Mouse (Mus musculus) adrenal gland, postnatal 10 days (tissue): ENCODE measurements around the gene 2310039H08Rik. TPM values are rescaled to one million over a fixed set of nuclear protein-coding genes. Genes with fewer than 3 reads are reported as not detected.

Source experiments
- DNase-seq: peaks from one replicate; pipeline ENCODE4 v3.0.0; 2021; ENCODE audit warnings: mixed read lengths
- long read RNA-seq, 2 experiments: library from polyadenylated mRNA; stranded (forward); transcript quantifications; one replicate each; pipeline ENCODE4 v2.0.0; 2021
- total RNA-seq, 2 experiments: library from RNA; stranded (reverse); gene quantifications; 2 replicates each; pipeline ENCODE4 v1.2.3; 2021

Gene 2310039H08Rik
- 10 to 100 TPM; 68.3 to 72.5 TPM for total RNA-seq
- long read RNA-seq, experiment 1, transcript 2310039H08Rik-201 (1 exons, 762 nt): major isoform, 141 of 141 reads
- long read RNA-seq, experiment 1, partial matches to known transcripts: 0 of 141 reads
- long read RNA-seq, experiment 1, other reads (novel, unspliced or antisense): 0 of 141 reads
- long read RNA-seq, experiment 2, transcript 2310039H08Rik-201 (1 exons, 762 nt): major isoform, 109 of 109 reads
- long read RNA-seq, experiment 2, partial matches to known transcripts: 0 of 109 reads
- long read RNA-seq, experiment 2, other reads (novel, unspliced or antisense): 0 of 109 reads

- DNase-seq: peak; percentile 92
Observed at GRCm38 (mm10) chr17:46772404-46773277, at the start of gene 2310039H08Rik. TSS of gene 2310039H08Rik (plus strand) at chr17:46772635.

- no peak for DNase-seq
Observed at GRCm38 (mm10) chr17:46724477-46725084, 47.9 kb upstream of the 2310039H08Rik start.

- DNase-seq: no peak
Observed at GRCm38 (mm10) chr17:46725273-46725672, 47.2 kb upstream of the 2310039H08Rik start.

GRCm38 (mm10) chr17:46725731-46726645 is 46.4 kb upstream of the 2310039H08Rik start:
- DNase-seq: peak; percentile 45

GRCm38 (mm10) chr17:46727271-46727670 is 45.2 kb upstream of the 2310039H08Rik start:
- DNase-seq: no peak

- DNase-seq: peak; percentile 60
Observed at GRCm38 (mm10) chr17:46728021-46728420, 44.4 kb upstream of the 2310039H08Rik start.

DNA sequence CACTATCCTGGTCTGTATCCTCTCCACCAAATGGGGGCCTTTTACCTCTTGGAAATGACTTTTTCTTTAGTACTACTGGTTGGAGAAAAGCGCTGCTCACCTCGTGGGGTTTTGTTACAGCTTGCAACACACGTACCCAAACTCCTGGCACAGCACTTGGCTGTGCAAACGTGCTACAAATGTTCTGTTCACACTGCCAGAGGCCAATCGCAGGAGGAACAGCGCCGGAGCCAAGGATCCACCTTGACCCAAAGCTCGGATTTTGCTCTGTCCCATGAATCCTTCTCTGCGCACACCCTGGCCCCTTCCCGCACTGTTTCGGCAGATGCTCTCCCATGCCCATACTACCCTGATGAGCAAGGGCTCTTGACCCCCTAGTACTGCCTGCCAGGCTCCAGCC is 43.9 kb upstream of the 2310039H08Rik start:
- peak; percentile 37 for DNase-seq

DNA sequence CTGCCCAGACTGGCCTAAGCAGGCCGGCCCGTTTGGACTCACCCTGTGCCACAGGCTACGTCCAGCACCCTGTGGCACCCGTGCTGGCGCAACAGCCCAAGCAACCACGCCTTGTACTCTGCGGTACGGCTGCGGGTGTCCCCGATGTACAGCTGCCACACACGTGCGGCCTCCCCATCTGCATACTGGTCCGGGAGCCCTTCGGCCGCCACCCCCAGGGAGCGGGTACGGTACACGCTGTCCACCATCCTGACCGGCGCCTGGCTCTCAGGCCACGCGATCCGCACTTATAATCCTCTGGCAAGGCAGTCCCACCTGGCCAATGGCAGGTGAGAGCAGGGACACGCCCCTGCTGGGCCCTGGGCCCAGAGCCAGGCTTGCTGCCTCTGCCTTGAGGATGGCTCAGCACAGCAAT is 43.5 kb upstream of the 2310039H08Rik start, which contains the start of gene Gnmt:
Gene Gnmt (minus strand): TSS at position 265 of the 415 bp plus-strand sequence.
- peak; percentile 51 for DNase-seq

GRCm38 (mm10) chr17:46734055-46734454 is 38.4 kb upstream of the 2310039H08Rik start:
- DNase-seq: no peak

- no peak for DNase-seq
Observed at GRCm38 (mm10) chr17:46735287-46735686, 37.1 kb upstream of the 2310039H08Rik start.

DNA sequence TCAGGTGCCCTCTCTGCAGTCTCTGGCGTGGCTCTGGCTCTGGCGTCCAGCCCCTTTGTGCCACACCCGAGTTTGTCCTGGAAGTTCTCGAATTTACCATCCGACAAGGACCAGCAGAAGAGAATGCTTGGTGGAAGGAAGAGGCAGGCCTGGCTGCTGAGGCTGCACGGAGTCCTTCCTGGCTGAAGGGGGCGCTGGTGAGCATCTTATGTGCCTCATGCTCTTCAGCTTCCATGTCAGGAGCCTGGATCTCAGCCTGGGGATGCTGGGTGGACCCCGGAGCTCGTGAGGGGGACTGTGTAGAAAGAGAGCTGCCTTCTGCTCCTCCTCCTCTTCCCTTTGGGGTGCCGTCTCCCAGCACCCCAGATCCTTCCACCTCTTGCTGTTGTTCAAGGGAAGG is 36.3 kb upstream of the 2310039H08Rik start:
- DNase-seq: peak; percentile 60

- no peak for DNase-seq
Observed at GRCm38 (mm10) chr17:46741305-46741704, 31.1 kb upstream of the 2310039H08Rik start.

DNA sequence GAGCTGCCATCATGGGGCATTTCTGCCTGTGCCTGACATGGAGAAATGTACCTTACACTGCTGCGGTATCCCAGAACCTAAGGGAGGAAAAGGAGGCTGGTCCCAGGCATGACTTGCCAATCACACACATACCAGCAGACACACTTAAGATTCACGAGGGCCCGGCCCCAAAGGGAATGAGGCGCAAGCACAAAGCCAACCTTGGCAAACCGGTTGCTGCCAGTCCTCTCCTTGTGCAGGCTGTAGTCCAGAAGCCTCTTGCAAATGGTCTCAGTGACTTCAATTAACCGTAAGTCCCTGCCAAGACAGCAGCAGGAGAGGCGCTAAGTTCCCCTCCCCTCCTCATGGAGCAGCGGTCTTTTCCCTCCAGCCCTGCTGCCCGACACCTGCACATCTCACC is 29.4 kb upstream of the 2310039H08Rik start:
- DNase-seq: no peak

GRCm38 (mm10) chr17:46745506-46745905 is 26.9 kb upstream of the 2310039H08Rik start:
- DNase-seq: no peak

- DNase-seq: no peak
Observed at GRCm38 (mm10) chr17:46747234-46747633, 25.2 kb upstream of the 2310039H08Rik start.

DNA sequence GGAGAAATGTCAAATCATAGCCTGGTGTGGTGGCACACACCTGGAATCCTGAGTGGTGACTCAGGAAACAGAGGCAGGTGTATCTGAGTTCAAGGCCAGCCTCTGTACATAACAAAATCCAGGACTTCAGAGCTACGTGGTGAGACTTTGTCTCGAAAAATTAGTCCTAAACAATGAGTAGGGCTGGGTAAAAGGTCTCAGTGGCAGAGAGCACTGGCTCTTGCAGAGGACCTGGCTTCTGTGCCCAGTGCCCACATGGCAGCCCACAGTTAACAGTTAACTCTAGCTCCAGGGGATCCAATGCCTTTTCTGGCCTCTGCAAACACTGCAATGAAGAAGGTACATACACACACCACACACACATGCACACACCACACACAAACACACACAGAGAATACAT is 24.6 kb upstream of the 2310039H08Rik start:
- DNase-seq: no peak

GRCm38 (mm10) chr17:46749282-46749681 is 23.2 kb upstream of the 2310039H08Rik start:
- DNase-seq: no peak

DNA sequence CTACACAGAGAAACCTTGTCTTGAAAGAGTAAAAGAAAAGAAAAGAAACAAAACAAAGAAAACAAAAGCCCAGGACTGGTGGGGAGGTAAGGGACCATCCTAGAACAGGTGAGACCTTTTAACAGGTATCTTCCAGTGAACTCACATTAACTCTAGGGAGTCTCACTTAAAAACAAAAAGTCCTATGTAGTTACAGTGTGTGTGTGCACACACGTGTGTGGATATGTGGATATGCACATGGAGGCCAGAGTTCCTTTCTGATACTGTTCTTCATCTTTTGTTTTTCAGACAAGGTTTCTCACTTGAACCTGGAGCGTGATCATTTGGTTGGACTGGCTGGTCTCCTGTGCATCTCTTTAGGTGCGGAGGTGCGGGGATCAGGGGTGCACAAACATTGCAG is 21.9 kb upstream of the 2310039H08Rik start:
- no peak for DNase-seq

- DNase-seq: no peak
Observed at GRCm38 (mm10) chr17:46751056-46751793, 21.2 kb upstream of the 2310039H08Rik start.

DNA sequence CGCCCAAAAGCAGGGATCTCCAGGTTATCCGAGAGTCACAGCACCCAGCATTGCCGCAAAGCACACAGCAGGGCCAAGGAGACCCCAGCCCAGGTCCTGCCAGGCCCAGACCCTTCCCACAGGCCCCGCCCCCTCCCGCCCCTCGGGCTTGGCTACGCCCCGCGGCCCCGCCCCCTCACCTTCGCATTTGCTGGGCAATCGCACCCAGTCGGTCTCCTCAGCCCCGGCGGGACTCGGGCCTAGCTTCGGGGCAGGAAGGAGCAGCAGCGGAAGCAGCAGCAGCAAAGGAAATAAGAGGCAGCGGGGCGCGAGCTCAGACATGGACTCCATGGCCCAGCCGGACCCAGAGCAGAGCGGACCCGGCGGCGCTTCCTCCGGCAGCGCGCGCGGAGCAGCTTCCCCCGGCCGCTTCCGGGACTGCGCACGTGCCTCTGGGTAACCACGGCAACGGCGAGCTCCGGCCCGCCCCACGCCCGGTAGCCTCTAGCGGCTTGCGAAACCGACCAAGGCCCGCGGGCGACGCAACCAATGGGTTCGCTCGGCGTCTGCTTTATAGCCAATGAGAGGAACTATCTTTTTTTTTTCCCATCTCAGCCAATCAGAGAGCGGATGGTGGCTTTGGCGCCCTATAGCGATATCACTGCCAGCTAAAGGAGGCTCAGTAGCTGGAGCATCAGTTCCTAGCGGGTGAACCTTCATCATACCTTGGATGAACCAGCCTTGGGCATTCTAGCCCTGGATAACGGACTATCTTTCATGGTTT is 20.5 kb upstream of the 2310039H08Rik start, which contains the start of gene Cnpy3:
Gene Cnpy3 (minus strand): TSS at position 421 of the 763 bp plus-strand sequence.
- peak; percentile 98 for DNase-seq
